Mouse (Mus musculus) ES-E14 (cell line): ENCODE results near the gene Gabpb2. TPM values are rescaled to one million over a fixed set of nuclear protein-coding genes. Genes with fewer than 3 reads are reported as not detected.

ENCODE experiments used
- DNase-seq: peaks from one replicate; pipeline ENCODE4 v3.0.0-alpha.2; 2013; ENCODE audit warnings: low read depth, low spot score
- H3K27ac ChIP-seq: 2 replicates; pipeline ENCODE4 v1.5.1; 2012; ENCODE audit warnings: low read depth, mild to moderate bottlenecking, low read length, moderate library complexity, mixed read lengths; ENCODE audit not compliant: poor library complexity, insufficient read depth, severe bottlenecking
- H3K36me3 ChIP-seq: 2 replicates; pipeline ENCODE4 v1.6.1; 2012; ENCODE audit warnings: mild to moderate bottlenecking, low read length, moderate library complexity, mixed read lengths; ENCODE audit not compliant: control insufficient read depth, poor library complexity, insufficient read depth, severe bottlenecking
- H3K4me1 ChIP-seq, 2 experiments: fragments of 150-350 bp in 1 of 2; sonication (generic) in 1 of 2; 2 replicates each; pipeline ENCODE4 v1.6.1; 2012; ENCODE audit warnings: low read length in 2 of 2, mild to moderate bottlenecking in 1 of 2, mixed read lengths in 1 of 2; ENCODE audit not compliant: control insufficient read depth in 2 of 2, insufficient read depth in 2 of 2, poor library complexity in 1 of 2
- H3K4me3 ChIP-seq, 2 experiments: fragments of 150-350 bp in 1 of 2; sonication (generic) in 1 of 2; 2 replicates each; pipeline ENCODE4 v1.5.1; 2012; ENCODE audit warnings: low read length in 2 of 2, low read depth in 1 of 2, mild to moderate bottlenecking in 1 of 2, mixed read lengths in 1 of 2; ENCODE audit not compliant: insufficient read depth in 1 of 2, poor library complexity in 1 of 2, severe bottlenecking in 1 of 2
- H3K9ac ChIP-seq: 2 replicates; pipeline ENCODE4 v1.6.1; 2012; ENCODE audit warnings: low read depth, mild to moderate bottlenecking, low read length, mixed read lengths; ENCODE audit not compliant: poor library complexity, insufficient read depth, severe bottlenecking
- H3K9me3 ChIP-seq: fragments of 150-350 bp; sonication (generic); 2 replicates; pipeline ENCODE4 v1.6.1; 2012; ENCODE audit warnings: low read depth, mild to moderate bottlenecking, low read length; ENCODE audit not compliant: control insufficient read depth, insufficient read depth
- CHD2 ChIP-seq: IDR thresholded peaks from 2 replicates; pipeline ENCODE4 v1.6.1; 2014; ENCODE audit warnings: mild to moderate bottlenecking, low read depth, low read length, inconsistent platforms
- HCFC1 ChIP-seq: IDR thresholded peaks from 2 replicates; pipeline ENCODE4 v1.6.1; 2012; ENCODE audit warnings: low read length, inconsistent platforms, borderline replicate concordance; ENCODE audit not compliant: insufficient read depth
- MAFK ChIP-seq: IDR thresholded peaks from 2 replicates; pipeline ENCODE4 v1.6.1; 2014; ENCODE audit warnings: mild to moderate bottlenecking, low read depth, low read length, inconsistent platforms; ENCODE audit not compliant: insufficient read depth
- ZC3H11A ChIP-seq: IDR thresholded peaks from 2 replicates; pipeline ENCODE4 v1.6.1; 2012; ENCODE audit warnings: low read depth, mild to moderate bottlenecking, inconsistent platforms, low read length, borderline replicate concordance
- ZNF384 ChIP-seq: IDR thresholded peaks from 2 replicates; pipeline ENCODE4 v1.6.1; 2012; ENCODE audit warnings: low read depth, low read length, inconsistent platforms
- in situ Hi-C, 2 experiments: fragments of 600-800 bp; cut with MboI; formaldehyde crosslinking; loops; one replicate each; pipeline ENCODE4 v1.15.1; 2025; ENCODE audit warnings: low sequenced_read_pairs in 2 of 2, inconsistent platforms in 1 of 2; ENCODE audit not compliant: unreplicated experiment in 2 of 2
- total RNA-seq: library from RNA; depleted of rRNA; stranded (reverse); fragments of 300-350 nt; gene quantifications from 2 replicates; pipeline ENCODE4 v1.2.3, GENCODE M21; 2012

The Gabpb2 gene
- total RNA-seq, 1 experiment: 30.7 TPM

DNA sequence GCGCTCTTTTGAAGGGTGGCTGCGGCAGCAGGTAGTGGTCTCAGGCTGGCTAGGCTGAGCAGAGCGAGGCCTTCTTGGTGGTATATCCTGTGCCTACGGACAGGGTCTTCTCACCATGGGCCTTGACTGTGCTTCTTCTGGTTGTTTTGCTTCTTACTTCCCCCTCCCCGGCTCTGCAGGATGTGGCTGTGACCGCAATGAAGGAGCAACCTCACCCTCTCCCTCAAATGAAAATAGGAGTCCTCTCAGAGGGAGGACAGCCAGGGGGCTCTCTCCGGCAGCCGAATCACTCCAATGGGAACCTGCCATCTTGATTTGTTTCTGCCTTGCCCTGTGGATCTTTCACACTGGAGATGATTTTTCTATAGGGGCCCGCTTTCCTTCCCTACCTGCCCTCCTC lies 76.2 kb downstream of the Gabpb2 start:
- DNase-seq: no peak
- TF ChIP-seq ZNF384: no peak
- no peak for TF ChIP-seq ZC3H11A
- no peak for TF ChIP-seq HCFC1
- TF ChIP-seq MAFK: no peak
- no peak for TF ChIP-seq CHD2
- Histone ChIP-seq H3K4me3 (no peak overlapping the region), H3K4me1 (peaks cover 0 to 17% of the 10 kb centered on the region in 2 experiments; a peak in 2 of 4 replicates), H3K36me3 (no peaks in the 10 kb centered on the region), H3K27ac (no peak overlapping the region), H3K9me3 (no peaks in the 10 kb centered on the region), H3K9ac (no peak overlapping the region)
- in situ Hi-C loops: no loop called here

DNA sequence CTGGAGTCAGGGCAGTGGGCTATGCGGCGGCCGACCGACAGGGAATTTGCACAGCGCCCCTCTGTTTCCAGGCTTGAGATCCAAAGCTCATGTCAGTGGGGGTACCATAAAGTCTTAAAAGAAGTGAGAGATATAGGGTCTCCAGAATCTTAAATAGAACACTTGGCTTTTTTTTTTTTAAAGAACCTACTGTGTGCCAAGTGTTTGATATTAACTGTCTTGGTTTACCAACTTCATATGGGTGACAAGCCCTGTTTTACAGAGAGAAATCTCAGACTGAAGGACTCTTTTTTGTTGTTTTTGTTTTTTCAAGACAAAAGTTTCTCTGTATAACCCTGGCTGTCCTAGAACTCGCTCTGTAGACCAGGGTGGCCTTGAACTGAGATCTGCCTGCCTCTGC lies 76.9 kb downstream of the Gabpb2 start:
- DNase-seq: no peak
- no peak for TF ChIP-seq MAFK
- no peak for TF ChIP-seq HCFC1
- no peak for TF ChIP-seq ZNF384
- TF ChIP-seq ZC3H11A: no peak
- TF ChIP-seq CHD2: no peak
- Histone ChIP-seq H3K9ac (peak overlapping the region; percentile 51), H3K27ac (no peak overlapping the region), H3K36me3 (no peaks in the 10 kb centered on the region), H3K4me1 (peaks cover 0 to 17% of the 10 kb centered on the region in 2 experiments; a peak in 2 of 4 replicates), H3K4me3 (peak overlapping the region; percentile 31 to 47), H3K9me3 (no peaks in the 10 kb centered on the region)
- in situ Hi-C loops: no loop called here

DNA sequence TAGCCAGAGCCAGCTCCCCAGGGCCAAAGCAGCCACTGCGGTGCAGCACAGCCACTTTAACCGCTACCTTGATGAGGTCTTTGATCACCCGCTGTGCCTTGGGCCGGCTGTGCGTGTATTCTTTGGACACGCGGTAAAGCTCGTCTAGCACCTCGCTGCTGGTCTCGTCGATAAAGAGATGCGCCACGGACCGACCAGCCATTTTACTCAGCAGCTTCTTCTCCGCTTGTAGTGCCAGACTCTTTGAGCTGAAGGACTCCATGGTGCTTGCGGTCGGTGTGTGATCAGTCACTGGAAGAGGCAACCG lies 77.5 kb downstream of the Gabpb2 start:
- peaks cover 3 to 17% of the 10 kb centered on the region in 2 experiments; a peak in 3 of 4 replicates for H3K4me1 ChIP-seq
- in situ Hi-C loops: no loop called here
- H3K36me3 ChIP-seq: no peaks in the 10 kb centered on the region
- TF ChIP-seq HCFC1 (no peak), MAFK (no peak), ZNF384 (no peak), ZC3H11A (no peak), CHD2 (no peak)
- H3K9me3 ChIP-seq: no peaks in the 10 kb centered on the region
- no peak for DNase-seq
- H3K9ac ChIP-seq: peak overlapping the region; percentile 51
- H3K4me3 ChIP-seq: peak overlapping the region; percentile 31 to 47
- H3K27ac ChIP-seq: no peak overlapping the region

GRCm38 (mm10) chr3:95139586-95140288 lies 78.0 kb downstream of the Gabpb2 start:
- peak overlapping the region; percentile 31 to 47; a peak in 3 of 4 replicates for H3K4me3 ChIP-seq
- no peak for TF ChIP-seq HCFC1
- TF ChIP-seq CHD2: no peak
- no peak for TF ChIP-seq ZNF384
- TF ChIP-seq MAFK: no peak
- TF ChIP-seq ZC3H11A: no peak
- H3K9me3 ChIP-seq: no peaks in the 10 kb centered on the region
- peak overlapping the region; percentile 51 for H3K9ac ChIP-seq
- in situ Hi-C loops: no loop called here
- peaks cover 3 to 17% of the 10 kb centered on the region in 2 experiments; a peak in 3 of 4 replicates for H3K4me1 ChIP-seq
- DNase-seq: no peak
- H3K27ac ChIP-seq: no peak overlapping the region
- no peaks in the 10 kb centered on the region for H3K36me3 ChIP-seq
